Mouse (Mus musculus) CH12.LX (cell line): ENCODE results near the gene Ufd1.

Experiments used
- BHLHE40 ChIP-seq: IDR thresholded peaks from 2 replicates; pipeline ENCODE4 v1.6.1; 2011; ENCODE audit warnings: mild to moderate bottlenecking, low read depth, low read length, improper control_type of control experiment
- CHD1 ChIP-seq: IDR thresholded peaks from 2 replicates; pipeline ENCODE4 v1.6.1; 2012; ENCODE audit warnings: low read depth, low read length, improper control_type of control experiment, inconsistent platforms
- CTCF ChIP-seq, 2 experiments: IDR thresholded peaks in 1 of 2; conservative IDR thresholded peaks in 1 of 2; 2 replicates each; pipeline ENCODE4 v1.5.1; 2011 to 2012; ENCODE audit warnings: low read depth in 2 of 2, low read length in 2 of 2, improper control_type of control experiment in 1 of 2, inconsistent platforms in 1 of 2, mild to moderate bottlenecking in 1 of 2, moderate library complexity in 1 of 2
- ELF1 ChIP-seq: IDR thresholded peaks from 2 replicates; pipeline ENCODE4 v1.6.1; 2014; ENCODE audit warnings: low read depth, mild to moderate bottlenecking, inconsistent platforms, low read length, improper control_type of control experiment
- JUN ChIP-seq: IDR thresholded peaks from 2 replicates; pipeline ENCODE4 v1.6.1; 2011; ENCODE audit warnings: low read depth, mild to moderate bottlenecking, low read length, improper control_type of control experiment, moderate library complexity; ENCODE audit not compliant: insufficient read depth
- MXI1 ChIP-seq: IDR thresholded peaks from 2 replicates; pipeline ENCODE4 v1.6.1; 2011; ENCODE audit warnings: mild to moderate bottlenecking, low read depth, low read length, improper control_type of control experiment
- POLR2A ChIP-seq: IDR thresholded peaks from 2 replicates; pipeline ENCODE4 v1.6.1; 2011; ENCODE audit warnings: low read depth, mild to moderate bottlenecking, improper control_type of control experiment, low read length
- POLR2AphosphoS2 ChIP-seq: IDR thresholded peaks from 2 replicates; pipeline ENCODE4 v1.6.1; 2011; ENCODE audit warnings: low read depth, low read length, improper control_type of control experiment
- USF1 ChIP-seq: IDR thresholded peaks from 2 replicates; pipeline ENCODE4 v1.6.1; 2014; ENCODE audit warnings: low read depth, mild to moderate bottlenecking, inconsistent platforms, low read length, improper control_type of control experiment
- USF2 ChIP-seq: conservative IDR thresholded peaks from 2 replicates; pipeline ENCODE4 v1.6.1; 2011; ENCODE audit warnings: low read depth, low read length, improper control_type of control experiment
- ZNF384 ChIP-seq: IDR thresholded peaks from 2 replicates; pipeline ENCODE4 v1.6.1; 2012; ENCODE audit warnings: low read depth, low read length, improper control_type of control experiment, inconsistent platforms

- no peak for TF ChIP-seq POLR2A
- TF ChIP-seq ELF1 = no peak
- TF ChIP-seq USF1 = no peak
- TF ChIP-seq ZNF384 = no peak
- TF ChIP-seq MXI1 = no peak
- TF ChIP-seq JUN = no peak
- TF ChIP-seq USF2 = no peak
- TF ChIP-seq CTCF (conservative IDR thresholded peaks at IDR 0.05 in 1 of 2, IDR thresholded peaks at IDR 0.05 in 1 of 2; ENCODE audit: low read depth in 2 of 2, low read length in 2 of 2) = no peak
- TF ChIP-seq BHLHE40 = no peak
- TF ChIP-seq CHD1 = no peak
- TF ChIP-seq POLR2AphosphoS2 = no peak
Measured at GRCm38 (mm10) chr16:18775621-18776555, 35.7 kb upstream of the Ufd1 start.
